Mouse (Mus musculus) midbrain, embryonic 10.5 days (tissue): ENCODE results near the gene Pi4k2b. TPM values are rescaled to one million over a fixed set of nuclear protein-coding genes. Genes with fewer than 3 reads are reported as not detected.
"Not testable (repeated sequence)": the region's sequence is repeated elsewhere in the genome, so short reads cannot be mapped to it uniquely, and the experiment has no call there.

Experiments used
- DNase-seq: peaks from one replicate; pipeline ENCODE4 v3.0.0-alpha.2; 2017; ENCODE audit warnings: low spot score
- H3K27ac ChIP-seq: fragments of 300-500 bp; sonication (generic); replicated peaks from 2 replicates; pipeline ENCODE4 v1.5.1; 2016; ENCODE audit warnings: mild to moderate bottlenecking
- H3K27me3 ChIP-seq: fragments of 300-500 bp; sonication (generic); 2 replicates; pipeline ENCODE4 v1.6.1; 2016; ENCODE audit warnings: low read depth, mild to moderate bottlenecking; ENCODE audit not compliant: poor library complexity, severe bottlenecking
- H3K36me3 ChIP-seq: fragments of 300-500 bp; sonication (generic); 2 replicates; pipeline ENCODE4 v1.6.1; 2016; ENCODE audit warnings: mild to moderate bottlenecking, moderate library complexity
- H3K4me1 ChIP-seq: fragments of 300-500 bp; sonication (generic); 2 replicates; pipeline ENCODE4 v1.6.1; 2016
- H3K4me3 ChIP-seq: fragments of 300-500 bp; sonication (generic); 2 replicates; pipeline ENCODE4 v1.5.1; 2016; ENCODE audit warnings: mild to moderate bottlenecking, moderate library complexity
- H3K9me3 ChIP-seq: fragments of 300-500 bp; sonication (generic); replicated peaks from 2 replicates; pipeline ENCODE4 v1.6.1; 2016; ENCODE audit warnings: mild to moderate bottlenecking
- WGBS: fragments of 180-500 bp; shearing (Covaris S2); methylation state at CpG from one replicate; pipeline ENCODE4 v1.1.7; 2016; 5-methylcytosine and 5-hydroxymethylcytosine counted together
- polyA plus RNA-seq: library from polyadenylated mRNA; unstranded; fragments of >200 nt; fragmentation: Nextera tagmentation; extraction: Ambion mirVana; gene quantifications from 2 replicates; pipeline ENCODE4 v1.2.1, GENCODE M21; 2016

Pi4k2b gene
- polyA plus RNA-seq, 1 experiment from 2014 or later, result 15.7 TPM

DNA sequence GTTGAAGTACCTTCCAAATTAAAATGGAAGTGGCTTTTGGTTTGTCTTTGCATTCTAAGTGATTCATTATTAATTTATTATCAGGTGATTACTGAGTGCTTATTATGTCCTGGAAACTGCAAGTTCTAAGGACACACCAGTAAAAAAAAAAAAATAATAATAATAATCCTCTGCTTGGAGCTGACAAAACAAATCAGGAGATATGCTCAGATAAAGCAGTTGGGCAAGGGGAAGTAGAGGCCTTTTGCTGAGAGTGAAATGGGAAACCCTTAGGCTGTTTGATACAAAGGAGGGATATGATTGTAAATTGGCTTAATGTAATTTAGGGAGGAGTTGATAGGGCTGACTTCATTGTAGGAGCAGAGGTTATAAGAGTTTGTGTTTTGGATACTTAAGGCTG lies 5.5 kb downstream of the Pi4k2b start:
- no peak for DNase-seq

DNA sequence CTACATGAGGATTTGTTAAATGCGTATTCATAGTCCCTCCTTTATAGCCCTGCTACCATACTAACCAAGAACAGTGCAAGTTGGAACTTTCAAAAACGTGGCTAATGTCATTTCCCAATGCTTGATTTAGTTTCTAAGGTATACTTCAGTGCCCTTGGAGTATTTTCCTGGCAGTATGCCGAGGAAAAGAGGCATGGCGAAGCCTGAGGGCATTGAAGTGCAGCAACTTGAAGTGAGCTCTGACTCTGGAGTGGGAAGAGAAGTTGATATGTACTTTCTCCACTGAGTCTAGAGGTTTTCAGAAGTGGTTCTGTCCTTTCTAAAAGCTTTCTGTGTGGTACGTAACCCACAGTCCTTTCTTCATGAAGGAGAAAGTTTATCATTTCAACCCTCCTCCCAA lies 7.4 kb downstream of the Pi4k2b start:
- WGBS, result 82% methylated on average over 5 of the region's 5 CpGs
- DNase-seq, result no peak
- no peak overlapping the region for H3K4me3 ChIP-seq
- H3K27me3 ChIP-seq, result no peaks in the 10 kb centered on the region
- H3K27ac ChIP-seq, result no peak overlapping the region
- no peaks in the 10 kb centered on the region for H3K9me3 ChIP-seq
- H3K36me3 ChIP-seq, result peaks cover 7% of the 10 kb centered on the region; the same call in 1 of the 2 replicates
- no peaks in the 10 kb centered on the region for H3K4me1 ChIP-seq

More for the DNA sequence above, 5.5 kb downstream of the Pi4k2b start:
- Histone ChIP-seq H3K9me3 (no peaks in the 10 kb centered on the region), H3K4me1 (peaks cover 9% of the 10 kb centered on the region), H3K27me3 (no peaks in the 10 kb centered on the region), H3K27ac (no peak overlapping the region), H3K4me3 (no peak overlapping the region), H3K36me3 (no peaks in the 10 kb centered on the region)

DNA sequence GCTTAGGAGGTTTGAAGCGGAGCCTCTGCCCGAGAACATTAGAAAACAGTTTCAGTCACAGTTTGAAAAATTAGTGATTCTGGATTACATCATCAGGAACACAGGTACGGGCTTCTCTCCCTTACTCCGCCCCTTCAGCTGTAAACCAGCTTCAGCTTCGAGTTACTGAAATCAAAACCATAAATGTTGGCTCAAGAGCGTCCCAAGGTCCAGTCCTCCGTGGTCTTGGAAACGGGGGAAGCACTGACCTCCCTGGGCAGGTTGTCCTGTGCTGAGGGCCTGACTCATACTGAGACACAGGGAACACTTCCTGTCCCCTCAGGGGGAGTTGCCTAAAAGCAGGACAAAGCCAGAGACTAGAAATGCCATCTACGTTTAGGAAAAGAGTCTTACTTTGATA lies 11.8 kb downstream of the Pi4k2b start:
- Histone ChIP-seq H3K9me3 (no peaks in the 10 kb centered on the region), H3K36me3 (peaks cover 8% of the 10 kb centered on the region; the same call in 1 of the 2 replicates), H3K27me3 (no peaks in the 10 kb centered on the region), H3K27ac (no peak overlapping the region), H3K4me3 (no peak overlapping the region), H3K4me1 (no peaks in the 10 kb centered on the region)
- 89% methylated on average over 9 of the region's 9 CpGs for WGBS
- no peak for DNase-seq

DNA sequence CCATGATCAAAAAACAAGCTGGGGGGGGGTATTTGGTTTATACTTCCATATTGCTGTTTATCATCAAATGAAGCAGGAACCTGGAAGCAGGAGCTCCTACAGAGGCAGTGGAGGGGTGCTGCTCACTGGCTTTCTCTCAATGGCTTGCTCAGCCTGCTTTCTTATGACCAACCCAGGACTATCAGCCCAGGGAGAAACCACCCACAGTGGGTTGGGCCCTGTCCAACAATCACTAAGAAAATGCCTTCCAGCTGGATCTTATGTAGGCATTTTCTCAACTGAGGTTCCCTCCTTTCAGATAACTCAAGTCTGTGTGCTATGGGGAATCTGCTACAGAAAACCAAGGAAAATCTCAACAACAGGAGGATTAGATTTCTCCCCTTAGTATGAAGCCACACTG lies 12.8 kb downstream of the Pi4k2b start:
- Histone ChIP-seq H3K27ac (no peak overlapping the region), H3K27me3 (no peaks in the 10 kb centered on the region), H3K36me3 (peaks cover 8% of the 10 kb centered on the region; the same call in 1 of the 2 replicates), H3K4me1 (no peaks in the 10 kb centered on the region), H3K9me3 (no peaks in the 10 kb centered on the region), H3K4me3 (no peak overlapping the region)
- DNase-seq, result no peak

DNA sequence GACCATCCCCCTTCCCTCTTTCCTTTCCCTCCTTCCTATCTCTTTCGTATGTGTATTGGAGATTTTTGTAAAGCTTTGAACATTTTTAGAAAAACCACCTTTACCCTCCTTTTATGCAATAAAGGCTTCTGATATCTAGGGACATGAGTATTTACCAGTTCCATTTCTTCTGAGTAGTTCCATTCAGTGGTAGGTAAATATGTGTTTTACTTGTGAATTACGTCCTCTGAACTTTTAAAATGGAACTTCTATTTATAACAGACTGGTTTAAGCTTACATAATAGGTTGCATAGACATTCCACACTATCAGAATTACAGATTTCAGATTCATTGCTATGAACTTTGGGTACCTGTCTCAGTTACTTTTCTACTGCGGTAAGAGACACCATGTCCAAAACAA lies 14.0 kb downstream of the Pi4k2b start:
- Histone ChIP-seq H3K9me3 (no peaks in the 10 kb centered on the region), H3K27ac (no peak overlapping the region), H3K27me3 (no peaks in the 10 kb centered on the region), H3K36me3 (peaks cover 8% of the 10 kb centered on the region; the same call in 1 of the 2 replicates), H3K4me1 (no peaks in the 10 kb centered on the region), H3K4me3 (no peak overlapping the region)
- DNase-seq, result no peak
- WGBS, result 92% methylated on average over 3 of the region's 3 CpGs

DNA sequence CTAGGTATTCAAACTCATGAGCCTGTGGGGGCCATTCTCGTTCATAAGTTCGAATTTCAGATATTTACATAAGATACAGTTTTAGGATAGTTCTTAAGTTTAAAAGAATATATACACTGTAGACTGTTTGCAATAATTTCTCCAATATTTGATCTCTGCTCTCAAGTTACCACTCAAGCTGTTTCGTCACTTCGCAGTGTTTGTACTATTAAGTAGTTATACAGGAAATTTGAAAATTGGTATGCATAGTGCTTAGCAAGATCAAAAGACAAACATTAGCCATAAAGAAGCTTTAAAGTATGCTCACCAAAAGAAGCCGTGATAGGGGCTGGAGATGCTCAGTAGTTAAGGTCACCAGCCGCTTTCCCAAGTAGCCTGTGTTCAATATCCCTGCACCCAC lies 14.6 kb downstream of the Pi4k2b start:
- Histone ChIP-seq H3K36me3 (peaks cover 9% of the 10 kb centered on the region; the same call in 1 of the 2 replicates), H3K4me1 (no peaks in the 10 kb centered on the region), H3K9me3 (no peaks in the 10 kb centered on the region), H3K27ac (no peak overlapping the region), H3K4me3 (no peak overlapping the region), H3K27me3 (no peaks in the 10 kb centered on the region)
- 92% methylated on average over 6 of the region's 6 CpGs for WGBS
- no peak for DNase-seq

DNA sequence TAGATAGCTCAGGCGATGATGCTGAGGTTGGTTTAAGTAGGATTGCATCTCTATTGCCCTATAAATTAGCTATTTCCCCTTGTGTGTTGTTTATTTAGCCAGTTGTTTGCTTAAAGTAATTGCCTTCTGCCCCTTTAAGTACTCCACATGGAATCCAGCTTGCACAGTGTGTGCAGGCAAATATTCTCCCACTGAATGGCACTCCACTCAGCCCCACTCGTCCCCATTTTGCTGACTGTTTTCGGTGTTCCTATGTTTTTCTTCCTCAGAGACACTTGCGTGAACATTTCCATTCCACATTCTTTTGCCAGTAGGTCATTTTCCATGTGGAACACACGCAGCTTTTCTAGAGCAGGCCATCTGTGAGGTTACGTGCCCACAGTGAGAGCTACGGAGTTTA lies 21.2 kb downstream of the Pi4k2b start:
- no peak overlapping the region for H3K4me3 ChIP-seq
- H3K4me1 ChIP-seq, result no peaks in the 10 kb centered on the region
- no peaks in the 10 kb centered on the region for H3K9me3 ChIP-seq
- DNase-seq, result no peak
- H3K27ac ChIP-seq, result no peak overlapping the region
- H3K27me3 ChIP-seq, result no peaks in the 10 kb centered on the region
- H3K36me3 ChIP-seq, result peaks cover 26% of the 10 kb centered on the region
- WGBS, result 86% methylated on average over 7 of the region's 7 CpGs

DNA sequence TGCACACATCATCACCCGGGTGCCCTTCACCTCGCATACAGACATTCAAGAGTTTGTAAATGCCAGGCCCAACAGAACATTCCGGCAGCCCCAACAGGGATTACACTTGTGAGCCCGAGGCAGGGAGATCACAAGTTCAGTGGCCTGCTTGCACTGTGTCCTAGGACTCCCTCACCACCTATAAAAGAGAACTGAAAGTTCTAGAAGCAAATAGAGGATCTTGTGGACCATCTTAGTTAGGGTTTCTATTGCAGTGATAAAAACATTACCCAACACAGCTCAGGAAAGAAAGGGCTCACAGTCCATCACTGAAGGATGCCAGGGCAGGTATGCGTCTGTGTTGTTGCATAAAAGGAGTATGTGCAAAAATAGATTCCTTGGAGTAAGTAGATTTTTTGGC lies 32.9 kb downstream of the Pi4k2b start:
- Histone ChIP-seq H3K4me3 (no peak overlapping the region), H3K27ac (no peak overlapping the region), H3K9me3 (no peaks in the 10 kb centered on the region), H3K4me1 (no peaks in the 10 kb centered on the region), H3K36me3 (peaks cover 10% of the 10 kb centered on the region; the same call in 1 of the 2 replicates), H3K27me3 (no peaks in the 10 kb centered on the region)
- WGBS, result 91% methylated on average over 5 of the region's 5 CpGs
- DNase-seq, result no peak

DNA sequence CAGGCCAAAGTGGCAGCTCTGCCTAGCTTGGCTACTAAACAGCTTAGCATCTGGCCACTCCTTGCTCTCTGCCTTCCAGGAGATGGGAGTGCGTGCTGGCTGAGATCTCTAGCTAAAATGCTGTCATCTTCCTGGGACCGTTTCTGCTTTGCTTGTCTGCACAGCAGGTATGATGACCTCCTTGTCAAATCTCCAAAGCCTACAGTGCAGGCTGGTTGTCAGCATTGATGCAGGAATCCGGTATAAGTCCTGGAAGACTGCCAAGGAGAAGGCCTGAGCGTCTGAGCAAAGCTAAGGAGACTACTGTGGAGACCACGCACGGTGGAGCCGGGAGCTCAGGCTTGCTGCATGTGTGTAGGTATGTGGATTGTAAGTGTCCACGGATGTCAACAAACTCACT lies 33.9 kb downstream of the Pi4k2b start, which contains the start of gene Zcchc4:
Gene Zcchc4, plus strand, starts transcription at position 173 of the 400 bp plus-strand sequence.
- DNase-seq, result no peak
- 90% methylated on average over 8 of the region's 8 CpGs for WGBS

DNA sequence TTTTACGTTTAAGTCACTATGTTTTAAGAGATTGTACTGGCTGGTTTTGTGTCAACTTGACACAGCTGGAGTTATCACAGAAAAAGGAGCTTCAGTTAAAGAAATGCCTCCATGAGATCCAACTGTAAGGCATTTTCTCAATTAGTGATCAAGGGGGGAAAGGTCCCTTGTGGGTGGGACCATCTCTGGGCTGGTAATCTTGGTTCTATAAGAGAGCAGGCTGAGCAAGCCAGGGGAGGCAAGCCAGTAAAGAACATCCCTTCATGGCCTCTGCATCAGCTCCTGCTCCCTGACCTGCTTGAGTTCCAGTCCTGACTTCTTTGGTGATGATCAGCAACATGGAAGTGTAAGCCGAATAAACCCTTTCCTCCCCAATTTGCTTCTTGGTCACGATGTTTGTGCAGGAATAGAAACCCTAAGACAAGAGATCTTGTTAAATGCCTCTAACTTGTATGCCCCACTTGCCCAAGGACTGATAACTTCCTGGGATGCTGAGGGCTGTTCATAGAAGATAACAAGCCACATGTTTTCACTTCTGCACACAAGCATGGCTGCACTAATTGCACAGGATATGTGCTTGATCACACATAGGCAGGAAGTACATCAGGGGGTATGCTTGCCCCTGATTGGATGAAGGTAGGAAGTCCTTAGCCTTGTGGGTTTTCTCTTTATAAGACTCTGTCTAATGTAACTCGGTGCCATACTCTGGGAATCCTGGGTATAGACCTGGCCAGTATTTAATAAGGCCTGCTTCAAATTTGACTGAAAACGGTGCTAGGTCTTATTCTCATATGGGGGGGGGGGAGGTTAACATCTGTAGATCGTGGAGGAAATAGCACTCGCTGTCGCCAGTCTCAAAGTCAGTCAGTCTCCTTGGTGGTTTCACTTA lies 35.3 kb downstream of the Pi4k2b start:
- H3K27me3 ChIP-seq, H3K4me3 ChIP-seq, H3K36me3 ChIP-seq, H3K9me3 ChIP-seq, H3K4me1 ChIP-seq, DNase-seq, H3K27ac ChIP-seq: not testable (repeated sequence)
- 91% methylated on average over 8 of the region's 8 CpGs for WGBS

More for the DNA sequence above, 33.9 kb downstream of the Pi4k2b start, which contains the start of gene Zcchc4:
- no peaks in the 10 kb centered on the region for H3K9me3 ChIP-seq
- H3K27me3 ChIP-seq, result no peaks in the 10 kb centered on the region
- no peak within 1 kb of the TSS for H3K27ac ChIP-seq
- no peaks in the 10 kb centered on the region for H3K4me1 ChIP-seq
- H3K4me3 ChIP-seq, result no peak within 1 kb of the TSS
- H3K36me3 ChIP-seq, result peaks cover 2% of the 10 kb centered on the region; the same call in 1 of the 2 replicates

DNA sequence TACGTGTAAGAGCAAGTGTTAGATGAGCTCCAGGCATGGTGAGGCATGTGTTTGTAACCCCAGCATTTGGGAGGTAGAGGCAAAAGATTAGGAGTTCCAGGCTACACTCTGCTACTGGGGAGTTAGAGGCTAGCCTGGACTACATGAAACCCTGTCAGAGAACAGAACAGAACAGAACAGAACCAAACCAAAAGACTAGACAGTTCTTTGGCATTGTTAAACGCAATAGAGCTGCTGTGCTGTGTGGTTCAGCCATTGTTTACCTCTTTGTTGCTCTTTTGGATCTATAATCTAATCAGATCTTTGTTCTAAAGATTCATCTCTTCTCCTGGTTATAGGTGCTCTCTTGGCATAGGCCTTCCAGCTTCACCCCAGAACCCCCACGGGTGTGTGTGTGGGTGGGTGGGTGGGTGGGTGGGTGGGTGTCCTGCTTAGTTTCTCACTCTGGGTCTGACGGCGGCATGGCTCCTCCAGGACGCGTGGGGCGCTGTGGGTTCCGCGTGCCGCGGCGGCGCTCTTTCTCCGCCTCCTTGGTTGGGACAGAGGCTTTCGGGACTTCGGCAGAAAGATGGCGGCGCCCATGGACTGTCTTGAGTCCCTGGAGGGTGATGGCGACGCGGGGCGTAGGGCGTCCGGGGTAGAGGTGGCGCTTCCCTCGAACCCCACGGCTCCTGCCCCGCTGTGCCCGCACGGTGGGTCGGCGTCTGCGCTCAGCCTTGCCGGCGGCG lies 41.3 kb downstream of the Pi4k2b start:
- H3K27ac ChIP-seq, result peak overlapping the region; percentile 95
- peak; percentile 89 for DNase-seq
- no peaks in the 10 kb centered on the region for H3K27me3 ChIP-seq
- H3K9me3 ChIP-seq, result no peaks in the 10 kb centered on the region
- H3K4me1 ChIP-seq, result peaks cover 3% of the 10 kb centered on the region; the same call in 1 of the 2 replicates
- 4% methylated on average over 37 of the region's 37 CpGs for WGBS
- peaks cover 23% of the 10 kb centered on the region for H3K36me3 ChIP-seq
- H3K4me3 ChIP-seq, result peak overlapping the region; percentile 89

DNA sequence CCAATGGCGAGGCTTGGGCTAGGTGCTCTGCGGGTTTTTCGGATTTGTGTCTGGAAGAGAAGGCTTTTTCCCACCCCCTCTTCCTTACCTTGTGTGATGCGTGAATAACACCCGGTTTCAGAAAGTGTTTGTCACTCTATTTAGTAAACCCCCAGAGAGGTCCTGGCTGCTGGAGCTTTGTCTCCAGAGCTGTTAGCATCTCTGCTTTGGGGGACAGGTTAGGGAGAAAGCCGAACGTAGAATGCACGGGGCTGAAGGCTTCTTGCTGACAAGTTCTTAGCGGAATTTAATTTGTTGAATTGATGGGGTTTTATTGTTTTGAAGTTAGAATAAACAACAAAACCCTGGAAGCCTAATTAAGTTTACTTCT lies 41.9 kb downstream of the Pi4k2b start:
- Histone ChIP-seq H3K27me3 (no peaks in the 10 kb centered on the region), H3K36me3 (peaks cover 24% of the 10 kb centered on the region), H3K4me1 (peaks cover 3% of the 10 kb centered on the region; the same call in 1 of the 2 replicates), H3K4me3 (peak overlapping the region; percentile 89), H3K27ac (peak overlapping the region; percentile 95), H3K9me3 (no peaks in the 10 kb centered on the region)
- DNase-seq, result no peak
- WGBS, result under 1% methylated on average over 9 of the region's 9 CpGs

DNA sequence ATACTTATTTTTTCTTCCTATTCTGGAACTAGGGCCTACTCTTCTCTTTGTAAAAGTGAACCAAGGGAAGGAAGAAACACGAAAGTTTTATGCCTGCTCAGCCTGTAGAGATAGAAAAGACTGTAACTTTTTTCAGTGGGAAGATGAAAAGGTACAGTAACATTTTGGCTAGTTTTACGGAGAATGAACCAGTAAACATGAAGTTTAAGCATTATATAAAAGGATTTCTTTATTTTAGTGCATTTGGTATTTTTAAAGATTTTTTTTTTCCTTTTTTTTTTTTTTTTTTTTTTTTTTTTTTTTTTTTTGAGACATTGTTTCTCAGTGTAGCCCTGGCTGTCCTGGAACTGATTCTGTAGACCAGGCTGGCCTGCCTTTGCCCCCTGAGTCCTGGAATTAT lies 42.6 kb downstream of the Pi4k2b start:
- 73% methylated on average over 2 of the region's 2 CpGs for WGBS
- Histone ChIP-seq H3K36me3 (peaks cover 29% of the 10 kb centered on the region), H3K9me3 (no peaks in the 10 kb centered on the region), H3K4me3 (peak overlapping the region; percentile 89), H3K27ac (peak overlapping the region; percentile 95), H3K4me1 (peaks cover 3% of the 10 kb centered on the region; the same call in 1 of the 2 replicates), H3K27me3 (no peaks in the 10 kb centered on the region)
- no peak for DNase-seq
